Mouse (Mus musculus): ENCODE measurements around the gene Oprl1.

GRCm38 (mm10) chr2:181680716-181681117, 34.1 kb upstream of the Oprl1 start:
- TF ChIP-seq CTCF (conservative IDR thresholded peaks at IDR 0.05 in 1 of 2, IDR thresholded peaks at IDR 0.05 in 1 of 2; ENCODE audit: low read depth in 2 of 2, low read length in 2 of 2) (no peak), POLR2A (IDR thresholded peaks at IDR 0.05; ENCODE audit: low read depth, low read length) (no peak), RAD21 (IDR thresholded peaks at IDR 0.05; ENCODE audit: low read depth, low read length) (no peak), USF2 (conservative IDR thresholded peaks at IDR 0.05; ENCODE audit: low read depth, low read length) (no peak), CHD2 (IDR thresholded peaks at IDR 0.05; ENCODE audit: low read length) (no peak), ZKSCAN1 (IDR thresholded peaks at IDR 0.05; ENCODE audit: borderline replicate concordance, low read depth, low read length) (no peak)

Measured in CH12.LX (cell line).